Mouse (Mus musculus): ENCODE results near the gene Qk.

DNA sequence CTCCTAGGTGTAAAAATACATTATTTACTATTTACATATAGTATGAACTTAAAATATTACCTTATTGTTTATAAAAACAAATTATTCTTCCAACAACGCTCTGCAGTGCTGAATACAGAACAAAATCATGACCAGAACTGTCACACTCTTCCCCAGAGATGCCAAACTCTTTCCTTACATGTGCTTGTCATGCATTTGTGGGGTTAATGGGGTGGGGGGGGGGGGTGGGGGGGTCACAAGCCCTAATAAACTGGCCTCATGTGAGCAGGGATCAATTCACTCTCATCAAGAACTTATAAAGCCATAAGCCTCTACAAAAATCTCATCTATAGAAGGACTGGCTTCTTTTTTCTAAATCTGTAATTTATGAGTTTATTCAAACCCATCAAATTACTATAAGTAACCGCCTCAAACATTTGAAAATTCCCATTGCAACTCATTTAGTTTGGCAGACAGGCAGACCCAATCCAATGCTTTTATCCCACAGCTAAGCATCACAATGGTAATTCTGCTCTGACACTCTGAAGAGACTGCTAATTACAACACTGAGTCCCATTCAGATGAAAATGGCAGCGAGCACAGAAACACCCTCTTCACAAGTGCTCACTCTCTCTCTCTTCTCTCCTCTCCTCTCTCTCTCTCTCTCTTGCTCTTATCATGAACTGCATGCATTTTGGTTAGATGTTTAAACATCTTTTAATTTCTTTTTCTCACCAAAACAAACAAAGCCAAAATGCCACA, 91.7 kb downstream of the Qk start:
- TF ChIP-seq CTCF (conservative IDR thresholded peaks at IDR 0.05; ENCODE audit: low read length) (no peak), NANOG (IDR thresholded peaks at IDR 0.05; ENCODE audit: borderline replicate concordance, low read length) (no peak)

Measured in E14TG2a.4 (cell line).